ENCODE assay signal across 7 mouse cellular contexts in genomic region chr11:76120407-76120901, GRCm38 (mm10). TPM values are rescaled to one million over a fixed set of nuclear protein-coding genes. Genes with fewer than 3 reads are reported as not detected.
DNase-seq lines count a peak whose midpoint lies in the region; ATAC-seq lines count a peak whose summit lies in the region.

No protein-coding gene starts in this region.

- peaks cover 57% of the 10 kb centered on the region for H3K4me1 ChIP-seq in embryonic facial prominence, embryonic 13.5 days
- peaks cover 24% of the 10 kb centered on the region for H3K4me1 ChIP-seq in lung, embryonic 15.5 days

- H3K27ac ChIP-seq in embryonic facial prominence, embryonic 13.5 days, result peak overlapping the region; percentile 78
- H3K27ac ChIP-seq in lung, embryonic 15.5 days, result peak overlapping the region; percentile 85

- ATAC-seq in embryonic facial prominence, embryonic 13.5 days (ENCODE audit: insufficient number of reproducible peaks, insufficient read depth, low FRiP score, low TSS enrichment, low read depth), result peak; percentile 78
- peak; percentile 52; the same call in 1 of the 2 replicates for ATAC-seq in lung, embryonic 15.5 days (ENCODE audit: borderline replicate concordance, extremely low read depth, low FRiP score, low TSS enrichment)
- ATAC-seq in activated CD4-positive, CD25-positive, alpha-beta regulatory T cell, adult 4 months, result no peak

- H3K9me3 ChIP-seq in embryonic facial prominence, embryonic 13.5 days, result no peaks in the 10 kb centered on the region
- no peaks in the 10 kb centered on the region for H3K9me3 ChIP-seq in lung, embryonic 15.5 days

- no peak overlapping the region for H3K4me3 ChIP-seq in embryonic facial prominence, embryonic 13.5 days
- H3K4me3 ChIP-seq in lung, embryonic 15.5 days, result no peak overlapping the region

- H3K27me3 ChIP-seq in embryonic facial prominence, embryonic 13.5 days, result no peaks in the 10 kb centered on the region
- no peaks in the 10 kb centered on the region for H3K27me3 ChIP-seq in lung, embryonic 15.5 days

- H3K36me3 ChIP-seq in embryonic facial prominence, embryonic 13.5 days, result peaks cover 10% of the 10 kb centered on the region
- H3K36me3 ChIP-seq in lung, embryonic 15.5 days, result peaks cover 10% of the 10 kb centered on the region

- 16% methylated on average over 10 of the region's 10 CpGs for WGBS in embryonic facial prominence, embryonic 13.5 days
- WGBS in lung, embryonic 15.5 days, result 24% methylated on average over 10 of the region's 10 CpGs

- peak; percentile 22 for DNase-seq in adipocyte (ENCODE audit: low spot score)
- peak; percentile 54 to 73 for DNase-seq in kidney, adult 8-10 months
- DNase-seq in urinary bladder, postnatal 25 days (ENCODE audit: low spot score), result no peak
- no peak for DNase-seq in retina, embryonic 14.5 days (ENCODE audit: low spot score)

- H3K4me2 ChIP-seq in embryonic facial prominence, embryonic 13.5 days, result peak overlapping the region; percentile 26; the same call in 1 of the 2 replicates
- H3K4me2 ChIP-seq in lung, embryonic 15.5 days, result no peak overlapping the region

- no peak overlapping the region for H3K9ac ChIP-seq in embryonic facial prominence, embryonic 13.5 days
- no peak overlapping the region for H3K9ac ChIP-seq in lung, embryonic 15.5 days

RNA-seq across cellular contexts. Expression of gene Vps53, which starts 59.0 kb away (rescaled TPM):
- polyA plus RNA-seq in embryonic facial prominence, embryonic 13.5 days (2015; fragmentation: Nextera tagmentation; extraction: Ambion mirVana), result 36.5 and 38.5 TPM in 2 replicates
- polyA plus RNA-seq in lung, embryonic 15.5 days (2015; fragmentation: Nextera tagmentation; extraction: Ambion mirVana), result 36.0 and 36.9 TPM in 2 replicates
- polyA plus RNA-seq in activated CD4-positive, CD25-positive, alpha-beta regulatory T cell, adult 4 months (2017; shearing (Covaris generic)), result 10 to 100 TPM; 44.5 to 55.8 TPM

RNA-seq across cellular contexts. Expression of gene Fam57a, which starts 59.0 kb away (rescaled TPM):
- 20.7 and 20.8 TPM in 2 replicates for polyA plus RNA-seq in embryonic facial prominence, embryonic 13.5 days (2015; fragmentation: Nextera tagmentation; extraction: Ambion mirVana)
- 32.2 and 34.4 TPM in 2 replicates for polyA plus RNA-seq in lung, embryonic 15.5 days (2015; fragmentation: Nextera tagmentation; extraction: Ambion mirVana)
- polyA plus RNA-seq in activated CD4-positive, CD25-positive, alpha-beta regulatory T cell, adult 4 months (2017; shearing (Covaris generic)), result 1 to 10 TPM; 4.1 to 4.9 TPM

Comparison
In these comparisons a context has a peak if more than half of its experiments do, and no peak if none do; other contexts are left out.
1. DNase-seq: peak in adipocyte (single experiment) and kidney, adult 8-10 months (2 of 2); none in urinary bladder, postnatal 25 days (single experiment) and retina, embryonic 14.5 days (single experiment).